Mouse (Mus musculus): ENCODE data around the gene Slc22a13. TPM values are rescaled to one million over a fixed set of nuclear protein-coding genes. Genes with fewer than 3 reads are reported as not detected.
A peak's percentile ranks its signal among the peaks of the same experiment; 100 is the strongest.

The Slc22a13 gene
- polyA plus RNA-seq, 1 experiment from 2014 or later: not detected

GRCm38 (mm10) chr9:119155416-119155815, 53.5 kb downstream of the Slc22a13 start:
- TF ChIP-seq EP300 (optimal IDR thresholded peaks at IDR 0.05): no peak
- TF ChIP-seq CTCF (IDR thresholded peaks at IDR 0.05; ENCODE audit: low read depth): no peak
- Histone ChIP-seq H3K4me1 (replicated peaks; ENCODE audit: control insufficient read depth, insufficient read depth) (no peaks in the 10 kb centered on the region), H3K27ac (replicated peaks) (no peak overlapping the region), H3K36me3 (ENCODE audit: control insufficient read depth, insufficient read depth, low read length) (no peaks in the 10 kb centered on the region), H3K9ac (ENCODE audit: low read length) (no peak overlapping the region), H3K9me3 (ENCODE audit: control insufficient read depth, low read length) (no peaks in the 10 kb centered on the region), H3K27me3 (ENCODE audit: control insufficient read depth, insufficient read depth, low read length) (no peaks in the 10 kb centered on the region), H3K4me2 (replicated peaks; ENCODE audit: low read depth) (no peak overlapping the region), H3K4me3 (ENCODE audit: low read depth, low read length) (no peak overlapping the region)
- WGBS: 70% methylated on average over 8 of the region's 8 CpGs
- DNase-seq (ENCODE audit: low spot score): no peak
- ATAC-seq (ENCODE audit: low FRiP score, low TSS enrichment): no peak

GRCm38 (mm10) chr9:119151751-119152150, 57.1 kb downstream of the Slc22a13 start:
- 56% methylated on average over 2 of the region's 2 CpGs for WGBS
- TF ChIP-seq EP300 (optimal IDR thresholded peaks at IDR 0.05) (no peak), CTCF (IDR thresholded peaks at IDR 0.05; ENCODE audit: low read depth) (no peak)
- no peak for ATAC-seq (ENCODE audit: low FRiP score, low TSS enrichment)
- Histone ChIP-seq H3K36me3 (ENCODE audit: control insufficient read depth, insufficient read depth, low read length) (no peaks in the 10 kb centered on the region), H3K4me2 (replicated peaks; ENCODE audit: low read depth) (no peak overlapping the region), H3K27me3 (ENCODE audit: control insufficient read depth, insufficient read depth, low read length) (no peaks in the 10 kb centered on the region), H3K9ac (ENCODE audit: low read length) (no peak overlapping the region), H3K9me3 (ENCODE audit: control insufficient read depth, low read length) (no peaks in the 10 kb centered on the region), H3K4me1 (replicated peaks; ENCODE audit: control insufficient read depth, insufficient read depth) (no peaks in the 10 kb centered on the region), H3K4me3 (ENCODE audit: low read depth, low read length) (no peak overlapping the region), H3K27ac (replicated peaks) (no peak overlapping the region)
- DNase-seq (ENCODE audit: low spot score): no peak

GRCm38 (mm10) chr9:119149601-119150000, 59.3 kb downstream of the Slc22a13 start:
- Histone ChIP-seq H3K4me2 (replicated peaks; ENCODE audit: low read depth) (no peak overlapping the region), H3K4me3 (ENCODE audit: low read depth, low read length) (no peak overlapping the region), H3K4me1 (replicated peaks; ENCODE audit: control insufficient read depth, insufficient read depth) (no peaks in the 10 kb centered on the region), H3K27me3 (ENCODE audit: control insufficient read depth, insufficient read depth, low read length) (no peaks in the 10 kb centered on the region), H3K27ac (replicated peaks) (no peak overlapping the region), H3K9me3 (ENCODE audit: control insufficient read depth, low read length) (no peaks in the 10 kb centered on the region), H3K9ac (ENCODE audit: low read length) (no peak overlapping the region), H3K36me3 (ENCODE audit: control insufficient read depth, insufficient read depth, low read length) (no peaks in the 10 kb centered on the region)
- 16% methylated on average over 5 of the region's 5 CpGs for WGBS
- ATAC-seq (ENCODE audit: low FRiP score, low TSS enrichment) (no peak), DNase-seq (ENCODE audit: low spot score) (peak; percentile 73)
- TF ChIP-seq EP300 (optimal IDR thresholded peaks at IDR 0.05) (no peak), CTCF (IDR thresholded peaks at IDR 0.05; ENCODE audit: low read depth) (no peak)

- Histone ChIP-seq H3K9me3 (ENCODE audit: control insufficient read depth, low read length) (no peaks in the 10 kb centered on the region), H3K27ac (replicated peaks) (no peak overlapping the region), H3K27me3 (ENCODE audit: control insufficient read depth, insufficient read depth, low read length) (no peaks in the 10 kb centered on the region), H3K4me3 (ENCODE audit: low read depth, low read length) (no peak overlapping the region), H3K36me3 (ENCODE audit: control insufficient read depth, insufficient read depth, low read length) (no peaks in the 10 kb centered on the region), H3K9ac (ENCODE audit: low read length) (no peak overlapping the region), H3K4me2 (replicated peaks; ENCODE audit: low read depth) (no peak overlapping the region), H3K4me1 (replicated peaks; ENCODE audit: control insufficient read depth, insufficient read depth) (no peaks in the 10 kb centered on the region)
- no peak for ATAC-seq (ENCODE audit: low FRiP score, low TSS enrichment)
- WGBS: 56% methylated on average over 13 of the region's 13 CpGs
- TF ChIP-seq CTCF (IDR thresholded peaks at IDR 0.05; ENCODE audit: low read depth) (no peak), EP300 (optimal IDR thresholded peaks at IDR 0.05) (no peak)
- no peak for DNase-seq (ENCODE audit: low spot score)
These were observed 62.7 kb downstream of the Slc22a13 start for GRCm38 (mm10) chr9:119146098-119146770.

- Histone ChIP-seq H3K4me3 (ENCODE audit: low read depth, low read length) (no peak overlapping the region), H3K9ac (ENCODE audit: low read length) (no peak overlapping the region), H3K4me2 (replicated peaks; ENCODE audit: low read depth) (no peak overlapping the region), H3K27ac (replicated peaks) (no peak overlapping the region), H3K27me3 (ENCODE audit: control insufficient read depth, insufficient read depth, low read length) (no peaks in the 10 kb centered on the region), H3K36me3 (ENCODE audit: control insufficient read depth, insufficient read depth, low read length) (no peaks in the 10 kb centered on the region), H3K4me1 (replicated peaks; ENCODE audit: control insufficient read depth, insufficient read depth) (no peaks in the 10 kb centered on the region), H3K9me3 (ENCODE audit: control insufficient read depth, low read length) (no peaks in the 10 kb centered on the region)
- WGBS: 58% methylated on average over 6 of the region's 6 CpGs
- ATAC-seq (ENCODE audit: low FRiP score, low TSS enrichment) (no peak), DNase-seq (ENCODE audit: low spot score) (no peak)
- TF ChIP-seq CTCF (IDR thresholded peaks at IDR 0.05; ENCODE audit: low read depth) (no peak), EP300 (optimal IDR thresholded peaks at IDR 0.05) (no peak)
These were observed 63.3 kb downstream of the Slc22a13 start for GRCm38 (mm10) chr9:119145638-119146037.

- H3K27ac ChIP-seq (replicated peaks): no peak overlapping the region
- ATAC-seq (ENCODE audit: low FRiP score, low TSS enrichment) (no peak), DNase-seq (ENCODE audit: low spot score) (no peak)
- H3K4me3 ChIP-seq (ENCODE audit: low read depth, low read length): no peak overlapping the region
- TF ChIP-seq CTCF (IDR thresholded peaks at IDR 0.05; ENCODE audit: low read depth): no peak
- no peak for TF ChIP-seq EP300 (optimal IDR thresholded peaks at IDR 0.05)
- H3K4me2 ChIP-seq (replicated peaks; ENCODE audit: low read depth): no peak overlapping the region
- H3K4me1 ChIP-seq (replicated peaks; ENCODE audit: control insufficient read depth, insufficient read depth): no peaks in the 10 kb centered on the region
- WGBS: 57% methylated on average over 10 of the region's 10 CpGs
- H3K9me3 ChIP-seq (ENCODE audit: control insufficient read depth, low read length): no peaks in the 10 kb centered on the region
- no peak overlapping the region for H3K9ac ChIP-seq (ENCODE audit: low read length)
- H3K36me3 ChIP-seq (ENCODE audit: control insufficient read depth, insufficient read depth, low read length): no peaks in the 10 kb centered on the region
- H3K27me3 ChIP-seq (ENCODE audit: control insufficient read depth, insufficient read depth, low read length): no peaks in the 10 kb centered on the region
These were observed 63.8 kb downstream of the Slc22a13 start for GRCm38 (mm10) chr9:119145137-119145536.
